Mouse (Mus musculus): ENCODE data around the gene Tmod1. TPM values are rescaled to one million over a fixed set of nuclear protein-coding genes. Genes with fewer than 3 reads are reported as not detected.

Tmod1 gene
- polyA plus RNA-seq (2012; rRNA removed) = 48.2 and 50.9 TPM in 2 replicates

GRCm38 (mm10) chr4:46038892-46039751 is at the start of gene Tmod1:
Gene Tmod1, plus strand, starts transcription at chr4:46038935.
- H3K4me1 ChIP-seq (ENCODE audit: control insufficient read depth, insufficient read depth, low read length) = peaks cover 6% of the 10 kb centered on the region
- peak; percentile 35; the same call in 1 of the 2 replicates for TF ChIP-seq POLR2A (IDR thresholded peaks at IDR 0.05; ENCODE audit: extremely low read depth, insufficient read depth, low read length)
- TF ChIP-seq CTCF (IDR thresholded peaks at IDR 0.05; ENCODE audit: extremely low read depth, insufficient read depth, low read length) = no peak
- H3K4me3 ChIP-seq (ENCODE audit: insufficient read depth, low read length) = peak within 1 kb of the TSS; percentile 77
- peak within 1 kb of the TSS; percentile 91 for H3K27ac ChIP-seq (ENCODE audit: insufficient read depth, low read length)

GRCm38 (mm10) chr4:45990427-45991135 is 48.2 kb upstream of the Tmod1 start:
- Histone ChIP-seq H3K4me3 (ENCODE audit: insufficient read depth, low read length) (no peak overlapping the region), H3K27ac (ENCODE audit: insufficient read depth, low read length) (no peak overlapping the region), H3K4me1 (ENCODE audit: control insufficient read depth, insufficient read depth, low read length) (no peaks in the 10 kb centered on the region; the same call in 1 of the 2 replicates)
- no peak for TF ChIP-seq POLR2A (IDR thresholded peaks at IDR 0.05; ENCODE audit: extremely low read depth, insufficient read depth, low read length)
- TF ChIP-seq CTCF (IDR thresholded peaks at IDR 0.05; ENCODE audit: extremely low read depth, insufficient read depth, low read length) = no peak

- Histone ChIP-seq H3K4me3 (ENCODE audit: insufficient read depth, low read length) (no peak overlapping the region), H3K27ac (ENCODE audit: insufficient read depth, low read length) (no peak overlapping the region), H3K4me1 (ENCODE audit: control insufficient read depth, insufficient read depth, low read length) (no peaks in the 10 kb centered on the region)
- TF ChIP-seq CTCF (IDR thresholded peaks at IDR 0.05; ENCODE audit: extremely low read depth, insufficient read depth, low read length) = no peak
- no peak for TF ChIP-seq POLR2A (IDR thresholded peaks at IDR 0.05; ENCODE audit: extremely low read depth, insufficient read depth, low read length)
Observed at GRCm38 (mm10) chr4:45998536-45998935, 40.2 kb upstream of the Tmod1 start.

GRCm38 (mm10) chr4:46008142-46008793 is 30.5 kb upstream of the Tmod1 start:
- TF ChIP-seq POLR2A (IDR thresholded peaks at IDR 0.05; ENCODE audit: extremely low read depth, insufficient read depth, low read length) = no peak
- TF ChIP-seq CTCF (IDR thresholded peaks at IDR 0.05; ENCODE audit: extremely low read depth, insufficient read depth, low read length) = no peak
- Histone ChIP-seq H3K27ac (ENCODE audit: insufficient read depth, low read length) (no peak overlapping the region), H3K4me1 (ENCODE audit: control insufficient read depth, insufficient read depth, low read length) (no peaks in the 10 kb centered on the region), H3K4me3 (ENCODE audit: insufficient read depth, low read length) (no peak overlapping the region)

GRCm38 (mm10) chr4:46011698-46012097 is 27.0 kb upstream of the Tmod1 start:
- TF ChIP-seq POLR2A (IDR thresholded peaks at IDR 0.05; ENCODE audit: extremely low read depth, insufficient read depth, low read length) (no peak), CTCF (IDR thresholded peaks at IDR 0.05; ENCODE audit: extremely low read depth, insufficient read depth, low read length) (no peak)
- no peaks in the 10 kb centered on the region for H3K4me1 ChIP-seq (ENCODE audit: control insufficient read depth, insufficient read depth, low read length)
- no peak overlapping the region for H3K27ac ChIP-seq (ENCODE audit: insufficient read depth, low read length)
- no peak overlapping the region for H3K4me3 ChIP-seq (ENCODE audit: insufficient read depth, low read length)

- no peaks in the 10 kb centered on the region for H3K4me1 ChIP-seq (ENCODE audit: control insufficient read depth, insufficient read depth, low read length)
- H3K4me3 ChIP-seq (ENCODE audit: insufficient read depth, low read length) = no peak overlapping the region
- TF ChIP-seq CTCF (IDR thresholded peaks at IDR 0.05; ENCODE audit: extremely low read depth, insufficient read depth, low read length) (no peak), POLR2A (IDR thresholded peaks at IDR 0.05; ENCODE audit: extremely low read depth, insufficient read depth, low read length) (no peak)
- no peak overlapping the region for H3K27ac ChIP-seq (ENCODE audit: insufficient read depth, low read length)
Observed at GRCm38 (mm10) chr4:46015605-46016004, 23.1 kb upstream of the Tmod1 start.

- TF ChIP-seq CTCF (IDR thresholded peaks at IDR 0.05; ENCODE audit: extremely low read depth, insufficient read depth, low read length) (no peak), POLR2A (IDR thresholded peaks at IDR 0.05; ENCODE audit: extremely low read depth, insufficient read depth, low read length) (no peak)
- H3K27ac ChIP-seq (ENCODE audit: insufficient read depth, low read length) = no peak overlapping the region
- no peak overlapping the region for H3K4me3 ChIP-seq (ENCODE audit: insufficient read depth, low read length)
- H3K4me1 ChIP-seq (ENCODE audit: control insufficient read depth, insufficient read depth, low read length) = no peaks in the 10 kb centered on the region
Observed at GRCm38 (mm10) chr4:46023021-46023481, 15.7 kb upstream of the Tmod1 start.

GRCm38 (mm10) chr4:46025893-46026292 is 12.8 kb upstream of the Tmod1 start:
- TF ChIP-seq POLR2A (IDR thresholded peaks at IDR 0.05; ENCODE audit: extremely low read depth, insufficient read depth, low read length) (no peak), CTCF (IDR thresholded peaks at IDR 0.05; ENCODE audit: extremely low read depth, insufficient read depth, low read length) (peak; percentile 66)
- Histone ChIP-seq H3K4me3 (ENCODE audit: insufficient read depth, low read length) (no peak overlapping the region), H3K4me1 (ENCODE audit: control insufficient read depth, insufficient read depth, low read length) (no peaks in the 10 kb centered on the region), H3K27ac (ENCODE audit: insufficient read depth, low read length) (no peak overlapping the region)

GRCm38 (mm10) chr4:46028224-46028623 is 10.5 kb upstream of the Tmod1 start:
- Histone ChIP-seq H3K27ac (ENCODE audit: insufficient read depth, low read length) (no peak overlapping the region), H3K4me1 (ENCODE audit: control insufficient read depth, insufficient read depth, low read length) (no peaks in the 10 kb centered on the region), H3K4me3 (ENCODE audit: insufficient read depth, low read length) (no peak overlapping the region)
- TF ChIP-seq CTCF (IDR thresholded peaks at IDR 0.05; ENCODE audit: extremely low read depth, insufficient read depth, low read length) = no peak
- TF ChIP-seq POLR2A (IDR thresholded peaks at IDR 0.05; ENCODE audit: extremely low read depth, insufficient read depth, low read length) = no peak
